Mouse (Mus musculus) liver, embryonic 15.5 days (tissue): ENCODE data around the gene Zranb1. TPM values are rescaled to one million over a fixed set of nuclear protein-coding genes. Genes with fewer than 3 reads are reported as not detected.

Source experiments
- polyA plus RNA-seq: library from polyadenylated mRNA; unstranded; fragments of >200 nt; fragmentation: Nextera tagmentation; extraction: Ambion mirVana; gene quantifications from 2 replicates; pipeline ENCODE4 v1.2.1, GENCODE M21; 2015

The Zranb1 gene
- polyA plus RNA-seq, 1 experiment from 2014 or later, result 6.8 TPM

Other genes starting within 250 kb of the Zranb1 start
- gene Fam53b, start 117.3 kb upstream of the Zranb1 start, polyA plus RNA-seq, result 25.5 and 28.0 TPM in 2 replicates
- gene Eef1akmt2, start 78.5 kb upstream of the Zranb1 start, polyA plus RNA-seq, result 15.6 and 17.2 TPM in 2 replicates
- 11.9 and 13.9 TPM in 2 replicates for gene Abraxas2, start 71.9 kb upstream of the Zranb1 start, polyA plus RNA-seq
- 10.5 and 12.0 TPM in 2 replicates for gene Fgfr2, start 192.2 kb downstream of the Zranb1 start, polyA plus RNA-seq
- 8.1 and 8.7 TPM in 2 replicates for gene Ctbp2, start 193.2 kb downstream of the Zranb1 start, polyA plus RNA-seq